Mouse (Mus musculus) G1E (cell line): Measurements from ENCODE around the gene Bean1.

ENCODE experiments used
- CTCF ChIP-seq: IDR thresholded peaks from 2 replicates; pipeline ENCODE4 v1.5.1; 2012; ENCODE audit warnings: low read depth, low read length, inconsistent platforms, mixed read lengths
- GATA1 ChIP-seq: IDR thresholded peaks from 2 replicates; pipeline ENCODE4 v1.6.1; 2012; ENCODE audit warnings: borderline replicate concordance, low read length, inconsistent platforms, mixed read lengths
- TAL1 ChIP-seq: conservative IDR thresholded peaks from 2 replicates; pipeline ENCODE4 v1.6.1; 2012; ENCODE audit warnings: low read depth, low read length, inconsistent platforms, mixed read lengths

GRCm38 (mm10) chr8:104127160-104127883 lies 42.9 kb upstream of the Bean1 start:
- no peak for TF ChIP-seq CTCF
- no peak for TF ChIP-seq TAL1
- TF ChIP-seq GATA1, result no peak
